Mouse (Mus musculus) layer of hippocampus, adult 9-10 months (tissue): ENCODE measurements around the gene Slc22a6.

Source experiments
- DNase-seq: peaks from one replicate; pipeline ENCODE4 v3.0.0; 2022; ENCODE audit warnings: low spot score

Slc22a6 gene

DNA sequence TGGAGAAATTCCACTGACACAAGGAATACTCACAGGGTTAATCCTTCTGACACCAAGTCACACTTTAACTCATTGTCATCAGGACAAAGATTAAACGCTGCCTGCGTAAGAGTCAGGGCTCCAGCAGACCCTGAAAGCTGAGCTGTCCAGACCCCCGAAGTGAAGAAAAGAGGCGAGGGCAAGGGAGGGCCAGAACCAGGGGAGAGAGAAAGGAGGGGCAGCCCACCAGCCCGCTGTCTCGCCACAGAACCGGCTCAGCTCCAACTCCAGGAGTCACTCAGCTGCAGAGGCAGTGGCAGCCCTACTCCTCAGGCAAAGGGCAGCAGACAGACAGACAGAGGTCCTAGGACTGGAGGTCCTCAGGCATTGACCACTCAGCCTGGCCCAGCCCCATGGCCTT, at the start of gene Slc22a6:
Gene Slc22a6, plus strand, starts transcription at position 136 of the 400 bp plus-strand sequence.
- no peak for DNase-seq

DNA sequence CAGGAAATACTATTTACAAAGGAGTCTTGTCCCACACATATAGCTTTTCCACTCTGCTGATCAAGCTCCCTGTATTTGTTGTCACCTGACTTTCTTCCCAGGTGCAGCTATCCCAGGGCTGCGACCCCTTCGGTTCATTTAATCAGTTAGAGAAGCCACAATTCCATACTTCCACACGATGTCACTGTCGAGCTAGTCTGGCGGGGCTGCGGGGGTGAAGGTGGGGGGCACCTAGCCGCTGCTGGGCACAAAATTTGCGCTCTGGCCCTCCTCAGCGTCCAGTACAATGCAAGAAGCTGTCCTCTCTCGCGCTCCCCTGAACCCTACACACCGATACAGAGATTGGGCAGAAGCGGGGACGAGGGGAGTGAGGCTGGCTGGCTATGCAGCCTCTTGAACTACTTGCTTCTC, 48.4 kb upstream of the Slc22a6 start:
- no peak for DNase-seq

DNA sequence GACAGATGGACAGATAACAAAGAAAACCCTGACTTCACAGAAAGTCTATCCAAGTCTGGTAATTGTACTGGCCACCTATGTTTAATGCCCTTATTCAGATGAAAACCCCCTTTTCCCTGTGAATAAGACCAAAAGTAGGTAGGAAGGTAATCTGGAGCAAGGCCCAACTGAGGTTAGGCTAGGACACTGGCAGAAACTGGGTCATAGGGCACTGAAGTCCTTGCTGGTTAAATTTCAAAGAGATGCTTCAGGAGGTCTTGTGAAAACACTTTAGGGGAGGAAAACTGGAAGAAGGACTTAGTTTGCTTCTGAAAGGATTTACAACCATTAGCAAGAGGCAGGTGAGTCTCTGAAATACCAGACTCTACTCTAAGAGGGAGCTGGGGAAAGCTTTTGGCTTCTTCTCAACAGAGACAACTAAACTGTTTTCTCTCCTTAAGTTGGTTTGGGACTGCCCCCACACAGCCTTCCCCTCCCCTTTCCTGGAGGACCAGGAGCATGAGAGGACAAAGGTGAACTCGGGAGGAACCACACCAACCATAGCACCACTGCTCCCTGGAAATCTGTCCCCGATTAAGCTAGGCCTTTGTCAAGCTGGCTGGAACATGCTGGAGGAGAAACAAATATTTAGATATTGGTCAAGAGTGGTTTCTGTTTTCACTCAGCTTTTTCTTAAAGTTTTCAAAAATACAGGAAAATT, 47.3 kb upstream of the Slc22a6 start:
- DNase-seq, result no peak

- DNase-seq, result no peak
Observed at GRCm38 (mm10) chr19:8571746-8572145, 46.1 kb upstream of the Slc22a6 start.

GRCm38 (mm10) chr19:8572485-8572884, 45.4 kb upstream of the Slc22a6 start:
- DNase-seq, result no peak

- DNase-seq, result no peak
Observed at GRCm38 (mm10) chr19:8577432-8577831, 40.4 kb upstream of the Slc22a6 start.

GRCm38 (mm10) chr19:8578293-8578969, 39.4 kb upstream of the Slc22a6 start:
- peak; percentile 86 for DNase-seq

DNA sequence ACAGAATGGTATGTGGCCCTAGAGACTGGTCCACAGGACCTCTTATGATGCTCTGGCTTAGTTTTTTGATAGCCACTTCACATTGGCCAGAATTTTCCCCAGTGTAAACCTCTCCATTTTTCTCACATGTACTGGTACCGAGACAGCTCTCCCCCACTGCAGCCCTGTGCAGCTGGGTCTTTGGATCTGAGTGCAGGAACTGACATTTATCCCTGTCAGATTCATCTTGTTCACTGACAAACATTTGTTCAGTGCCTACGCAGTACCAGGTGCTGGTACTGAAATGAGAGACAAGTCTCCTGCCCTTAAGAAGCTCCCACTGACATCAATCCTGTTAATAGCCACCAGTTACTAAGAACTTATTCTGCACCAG, 38.9 kb upstream of the Slc22a6 start:
- DNase-seq, result peak; percentile 63

DNA sequence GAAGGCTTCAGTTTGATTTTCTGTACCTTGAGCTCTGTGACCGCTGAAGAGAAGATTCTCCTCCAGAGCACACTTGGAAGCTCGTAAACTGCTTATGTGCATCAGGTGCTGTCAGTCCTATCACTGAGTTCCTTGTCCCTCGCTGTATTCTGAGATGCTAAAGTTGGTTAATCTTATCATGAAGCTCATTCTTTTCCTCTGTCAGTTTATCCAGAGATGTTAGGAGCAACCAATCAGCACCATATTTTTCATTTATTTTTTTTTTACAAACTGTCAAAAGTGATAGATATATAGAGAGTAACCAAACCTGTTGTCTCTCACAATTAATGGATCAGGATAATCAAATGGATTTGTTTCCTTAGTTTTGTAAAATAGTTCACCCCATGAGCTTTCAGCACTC, 32.5 kb upstream of the Slc22a6 start:
- DNase-seq, result no peak

DNA sequence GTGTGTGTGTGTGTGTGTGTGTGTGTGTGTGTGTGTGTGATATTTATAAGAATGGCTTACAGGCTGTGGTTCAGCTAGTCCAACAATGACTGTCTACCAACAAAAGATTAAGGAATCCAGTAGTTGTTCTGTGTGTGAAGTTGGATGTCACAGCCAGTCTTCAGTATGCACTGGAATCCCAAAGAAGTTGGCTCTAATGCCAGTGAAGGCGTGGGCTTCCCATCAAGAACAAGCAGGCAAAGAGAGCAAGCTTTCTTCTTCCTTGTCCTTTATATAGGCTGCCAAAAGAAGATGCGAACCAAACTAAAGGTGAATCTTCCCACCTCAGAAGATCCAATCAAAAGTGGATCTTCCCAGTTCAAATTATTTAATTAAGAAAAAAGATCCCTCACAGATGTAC, 31.9 kb upstream of the Slc22a6 start:
- DNase-seq, result no peak

- peak; percentile 54 for DNase-seq
Observed at GRCm38 (mm10) chr19:8586350-8586749, 31.5 kb upstream of the Slc22a6 start.

- DNase-seq, result no peak
Observed at GRCm38 (mm10) chr19:8587315-8587714, 30.5 kb upstream of the Slc22a6 start.

DNA sequence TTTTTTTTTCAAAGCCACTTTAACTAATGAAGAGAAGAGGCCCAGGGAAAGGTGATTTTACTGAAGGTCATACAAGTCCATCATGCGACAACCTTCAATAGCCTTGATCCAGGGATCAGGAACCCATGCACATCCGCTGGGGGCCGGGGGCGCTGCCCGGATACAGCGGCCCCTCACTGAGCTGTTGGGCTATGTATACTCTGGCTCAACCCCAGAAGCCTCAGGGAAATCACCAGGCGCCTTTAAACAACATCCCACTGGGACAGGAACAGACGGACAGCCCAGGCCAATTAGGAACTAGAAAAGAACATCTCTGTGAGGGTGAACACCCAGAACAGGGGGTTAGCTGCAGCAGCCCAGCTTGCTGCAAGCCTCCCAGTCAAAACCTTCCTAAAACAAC, 26.9 kb upstream of the Slc22a6 start, which contains the start of gene Slc22a8:
Gene Slc22a8, plus strand, starts transcription at position 301 of the 400 bp plus-strand sequence.
- DNase-seq, result no peak

DNA sequence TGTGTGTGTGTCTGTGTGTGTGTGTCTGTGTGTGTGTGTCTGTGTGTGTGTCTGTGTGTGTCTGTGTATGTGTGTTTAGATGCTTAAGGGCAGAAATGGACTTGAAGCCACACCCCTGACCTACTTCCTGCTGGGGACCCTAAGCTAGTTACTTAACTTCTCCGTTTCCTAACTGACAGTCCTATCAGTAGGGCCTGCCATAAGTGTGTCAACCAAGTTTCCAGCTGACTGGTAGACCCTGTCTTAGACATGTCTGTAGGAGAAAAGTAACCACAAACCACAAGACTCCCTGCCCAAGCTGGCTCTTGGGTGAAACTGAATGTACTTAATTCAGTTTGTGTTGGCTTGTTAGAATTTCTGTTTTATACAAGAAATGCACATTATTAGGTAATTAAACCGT, 25.7 kb upstream of the Slc22a6 start:
- DNase-seq, result no peak

- no peak for DNase-seq
Observed at GRCm38 (mm10) chr19:8592873-8593408, 24.9 kb upstream of the Slc22a6 start.

DNA sequence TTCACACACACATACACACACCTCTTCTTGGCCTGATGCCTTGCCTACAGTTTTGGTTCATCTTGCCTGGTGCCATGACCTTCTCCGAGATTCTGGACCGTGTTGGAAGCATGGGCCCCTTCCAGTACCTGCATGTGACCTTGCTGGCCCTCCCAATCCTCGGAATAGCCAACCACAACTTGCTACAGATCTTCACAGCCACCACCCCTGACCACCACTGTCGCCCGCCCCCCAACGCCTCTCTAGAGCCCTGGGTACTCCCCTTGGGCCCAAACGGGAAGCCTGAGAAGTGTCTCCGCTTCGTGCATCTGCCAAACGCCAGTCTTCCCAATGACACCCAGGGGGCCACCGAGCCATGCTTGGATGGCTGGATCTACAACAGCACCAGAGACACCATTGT, 24.0 kb upstream of the Slc22a6 start:
- no peak for DNase-seq

- DNase-seq, result no peak
Observed at GRCm38 (mm10) chr19:8594518-8594917, 23.3 kb upstream of the Slc22a6 start.

- DNase-seq, result no peak
Observed at GRCm38 (mm10) chr19:8597269-8597668, 20.6 kb upstream of the Slc22a6 start.

- DNase-seq, result no peak
Observed at GRCm38 (mm10) chr19:8599229-8599628, 18.6 kb upstream of the Slc22a6 start.

DNA sequence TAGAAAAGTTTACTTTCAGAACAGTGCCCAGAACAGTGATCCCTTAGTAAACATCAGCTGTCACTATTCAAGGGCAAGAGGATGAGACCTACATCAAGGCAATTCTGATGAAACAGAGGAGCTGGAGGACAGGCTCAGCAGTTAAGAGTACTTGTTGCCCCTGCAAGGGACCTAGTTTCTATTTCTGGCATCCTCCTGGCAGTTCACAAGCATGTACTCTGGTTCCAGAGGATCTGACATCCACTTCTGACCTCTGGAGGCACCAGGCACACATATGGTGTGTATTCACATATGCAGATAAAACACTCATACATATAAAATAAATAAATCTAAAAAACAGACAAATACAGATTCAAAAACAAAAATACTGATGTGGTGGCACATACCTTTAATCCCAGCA, 15.9 kb upstream of the Slc22a6 start:
- DNase-seq, result no peak

DNA sequence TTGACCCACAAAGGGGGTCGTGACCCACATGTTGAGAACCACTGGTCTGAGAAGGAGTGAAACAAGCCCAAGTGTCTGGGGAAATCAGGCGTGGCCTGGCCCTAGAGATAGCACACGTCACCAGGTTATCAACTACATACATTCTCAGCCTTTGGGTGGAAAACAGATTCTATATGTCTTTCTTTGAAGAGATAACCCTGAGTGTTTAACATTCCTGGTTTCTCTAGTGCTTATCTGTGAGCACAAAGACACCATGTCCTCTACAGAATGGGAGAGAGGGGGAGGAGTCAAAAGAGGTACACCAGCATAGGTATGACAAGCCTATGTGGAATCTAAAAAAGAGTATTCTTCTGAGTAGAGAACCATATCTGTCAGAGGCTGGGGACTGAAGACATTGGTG, 14.9 kb upstream of the Slc22a6 start:
- DNase-seq, result no peak

GRCm38 (mm10) chr19:8604536-8605240, 13.2 kb upstream of the Slc22a6 start:
- DNase-seq, result no peak

DNA sequence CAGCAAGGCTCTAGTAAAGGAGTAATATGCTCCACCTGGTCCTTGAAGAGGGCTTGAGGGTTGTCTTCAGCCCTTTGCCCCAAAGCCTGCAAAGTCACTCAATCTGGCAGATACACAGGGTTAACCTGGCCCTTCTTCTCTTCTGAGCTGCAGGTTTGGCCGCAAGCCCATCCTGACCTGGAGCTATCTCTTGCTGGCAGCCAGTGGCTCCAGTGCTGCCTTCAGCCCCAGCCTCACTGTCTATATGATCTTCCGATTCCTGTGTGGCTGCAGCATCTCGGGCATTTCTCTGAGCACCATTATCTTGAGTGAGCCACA, 12.6 kb upstream of the Slc22a6 start:
- DNase-seq, result no peak
